Mouse (Mus musculus): ENCODE measurements at regions not wholly inside any gene's neighbourhood (a gene's known extent, or its start where the extent isn't known, plus 50 kb on each side); places are given as distances from the start of the nearest gene placed in this dataset.

- DNase-seq (ENCODE audit: low spot score in 2 of 2), result no peak
Observed at GRCm38 (mm10) chr12:26635253-26635652, 166.2 kb downstream of the Cmpk2 start.

GRCm38 (mm10) chr12:26631795-26632122 is 162.8 kb downstream of the Cmpk2 start:
- DNase-seq (ENCODE audit: low spot score in 2 of 2), result no peak

GRCm38 (mm10) chr12:26631111-26631794 is 162.2 kb downstream of the Cmpk2 start:
- DNase-seq (ENCODE audit: low spot score in 2 of 2), result no peak

GRCm38 (mm10) chr12:26621135-26621932 is 152.3 kb downstream of the Cmpk2 start:
- no peak for DNase-seq (ENCODE audit: low spot score in 2 of 2)

- DNase-seq (ENCODE audit: low spot score in 2 of 2), result no peak
Observed at GRCm38 (mm10) chr12:26620501-26621134, 151.6 kb downstream of the Cmpk2 start.

GRCm38 (mm10) chr12:26617969-26618368 is 149.0 kb downstream of the Cmpk2 start:
- no peak for DNase-seq (ENCODE audit: low spot score in 2 of 2)

- DNase-seq (ENCODE audit: low spot score in 2 of 2), result no peak
Observed at GRCm38 (mm10) chr12:26613086-26613705, 144.2 kb downstream of the Cmpk2 start.

GRCm38 (mm10) chr12:26610079-26610478 is 141.1 kb downstream of the Cmpk2 start:
- no peak for DNase-seq (ENCODE audit: low spot score in 2 of 2)

GRCm38 (mm10) chr12:26598501-26598900 is 129.5 kb downstream of the Cmpk2 start:
- DNase-seq (ENCODE audit: low spot score in 2 of 2), result no peak

GRCm38 (mm10) chr12:26592125-26592524 is 123.1 kb downstream of the Cmpk2 start:
- DNase-seq (ENCODE audit: low spot score in 2 of 2), result no peak

GRCm38 (mm10) chr12:26589091-26589490 is 120.1 kb downstream of the Cmpk2 start:
- DNase-seq (ENCODE audit: low spot score in 2 of 2), result no peak

- DNase-seq (ENCODE audit: low spot score in 2 of 2), result no peak
Observed at GRCm38 (mm10) chr12:26577438-26577837, 108.4 kb downstream of the Cmpk2 start.

GRCm38 (mm10) chr12:26571602-26572001 is 102.6 kb downstream of the Cmpk2 start:
- no peak for DNase-seq (ENCODE audit: low spot score in 2 of 2)

- no peak for DNase-seq (ENCODE audit: low spot score in 2 of 2)
Observed at GRCm38 (mm10) chr12:26567435-26567834, 98.4 kb downstream of the Cmpk2 start.

- no peak for DNase-seq (ENCODE audit: low spot score in 2 of 2)
Observed at GRCm38 (mm10) chr12:26562858-26563257, 93.9 kb downstream of the Cmpk2 start.

- DNase-seq (ENCODE audit: low spot score in 2 of 2), result no peak
Observed at GRCm38 (mm10) chr12:26559560-26559959, 90.6 kb downstream of the Cmpk2 start.

GRCm38 (mm10) chr12:26557411-26557810 is 88.4 kb downstream of the Cmpk2 start:
- DNase-seq (ENCODE audit: low spot score in 2 of 2), result no peak

- no peak for DNase-seq (ENCODE audit: low spot score in 2 of 2)
Observed at GRCm38 (mm10) chr12:26551168-26551926, 82.3 kb downstream of the Cmpk2 start.

- no peak for DNase-seq (ENCODE audit: low spot score in 2 of 2)
Observed at GRCm38 (mm10) chr12:26547466-26547865, 78.5 kb downstream of the Cmpk2 start.

GRCm38 (mm10) chr12:26546361-26546760 is 77.4 kb downstream of the Cmpk2 start:
- DNase-seq (ENCODE audit: low spot score in 2 of 2), result no peak

GRCm38 (mm10) chr12:26543463-26543862 is 74.5 kb downstream of the Cmpk2 start:
- DNase-seq (ENCODE audit: low spot score in 2 of 2), result no peak

GRCm38 (mm10) chr12:26542451-26542850 is 73.4 kb downstream of the Cmpk2 start:
- DNase-seq (ENCODE audit: low spot score in 2 of 2), result no peak

Data from spleen, postnatal 14 days (tissue).